Mouse (Mus musculus) testis, adult 2 months (tissue): ENCODE measurements around the gene Gm42906.

Experiments
- CTCF ChIP-seq: fragments of 200-500 bp; IDR thresholded peaks from 2 replicates; pipeline ENCODE4 v1.5.1; 2012; ENCODE audit warnings: low read depth, mild to moderate bottlenecking, inconsistent platforms, low read length, moderate library complexity; ENCODE audit not compliant: control insufficient read depth, insufficient read depth, insufficient replicate concordance
- POLR2A ChIP-seq: fragments of 200-500 bp; IDR thresholded peaks from 2 replicates; pipeline ENCODE4 v1.6.1; 2012; ENCODE audit warnings: low read depth, mild to moderate bottlenecking, inconsistent platforms, low read length, moderate library complexity; ENCODE audit not compliant: control insufficient read depth

GRCm38 (mm10) chr5:151142241-151142640, 285.7 kb downstream of the Gm42906 start:
- TF ChIP-seq POLR2A (no peak), CTCF (no peak)
